Mouse (Mus musculus) 3134 (cell line): Measurements from ENCODE around the gene Sp2.
A peak's percentile ranks its signal among the peaks of the same experiment; 100 is the strongest.

Experiments
- DNase-seq: peaks from one replicate; pipeline ENCODE4 v3.0.0-alpha.2; 2011; ENCODE audit warnings: low spot score; ENCODE audit not compliant: insufficient read length; ENCODE audit errors: extremely low read depth

The Sp2 gene

GRCm38 (mm10) chr11:96940578-96941465 is 41.9 kb downstream of the Sp2 start:
- DNase-seq, result no peak

DNA sequence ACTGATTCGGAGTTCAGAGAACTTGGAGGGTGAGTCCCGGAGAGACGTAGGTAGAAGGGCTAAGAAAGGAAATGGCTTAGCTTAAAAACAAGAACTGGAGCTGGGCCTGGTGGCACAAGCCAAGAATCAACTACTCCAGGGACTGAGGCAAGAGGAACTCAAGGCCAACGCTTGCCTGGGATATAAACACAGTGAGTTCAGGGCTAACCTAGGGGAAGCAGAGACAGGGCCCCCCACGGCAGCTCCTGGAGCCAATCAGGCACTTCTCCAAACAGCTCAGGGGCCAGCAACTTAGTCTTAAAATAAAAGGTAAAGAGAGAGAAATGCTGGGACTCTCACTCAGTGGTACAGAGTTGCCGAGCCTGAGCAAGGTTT is 44.3 kb downstream of the Sp2 start:
- no peak for DNase-seq

- DNase-seq, result peak; percentile 61
Measured at GRCm38 (mm10) chr11:96937549-96938425, 45.0 kb downstream of the Sp2 start.

GRCm38 (mm10) chr11:96935872-96936650 is 46.7 kb downstream of the Sp2 start:
- no peak for DNase-seq

- no peak for DNase-seq
Measured at GRCm38 (mm10) chr11:96934921-96935356, 47.8 kb downstream of the Sp2 start.

- DNase-seq, result no peak
Measured at GRCm38 (mm10) chr11:96933562-96934276, 49.0 kb downstream of the Sp2 start.

DNA sequence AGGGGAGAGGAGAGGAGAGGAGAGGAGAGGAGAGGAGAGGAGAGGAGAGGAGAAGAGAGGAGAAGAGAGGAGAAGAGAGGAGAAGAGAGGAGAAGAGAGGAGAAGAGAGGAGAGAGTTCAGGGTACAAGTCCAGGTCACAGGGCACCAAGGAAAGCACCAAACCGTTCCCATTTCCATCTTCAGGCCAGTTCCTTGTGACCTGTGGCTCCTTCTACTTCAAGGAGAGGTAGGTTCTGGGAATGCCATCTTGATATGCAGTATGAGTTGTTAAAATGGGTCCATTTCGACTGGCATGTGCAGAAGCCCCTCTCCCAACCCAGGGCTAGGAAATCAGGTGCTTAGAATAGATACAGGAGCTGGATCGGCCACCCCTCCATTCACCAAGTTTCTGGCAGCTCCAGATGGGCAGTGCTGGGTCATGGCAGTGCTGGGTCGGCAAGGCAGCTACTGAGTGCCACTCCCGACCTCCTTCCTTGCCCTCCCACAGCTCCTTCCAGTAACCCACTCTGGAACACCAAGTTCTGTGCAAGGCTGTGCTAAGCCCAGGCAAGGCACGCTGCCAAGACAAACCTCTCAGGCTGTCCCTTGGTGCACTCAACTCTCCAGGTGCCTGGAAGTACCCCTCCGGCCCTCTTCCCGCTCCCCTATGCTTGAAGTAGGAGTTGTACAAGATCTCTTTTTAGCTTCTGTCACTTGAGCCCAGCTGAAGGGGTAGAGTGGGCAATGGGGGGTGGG is 51.3 kb downstream of the Sp2 start:
- no peak for DNase-seq

DNA sequence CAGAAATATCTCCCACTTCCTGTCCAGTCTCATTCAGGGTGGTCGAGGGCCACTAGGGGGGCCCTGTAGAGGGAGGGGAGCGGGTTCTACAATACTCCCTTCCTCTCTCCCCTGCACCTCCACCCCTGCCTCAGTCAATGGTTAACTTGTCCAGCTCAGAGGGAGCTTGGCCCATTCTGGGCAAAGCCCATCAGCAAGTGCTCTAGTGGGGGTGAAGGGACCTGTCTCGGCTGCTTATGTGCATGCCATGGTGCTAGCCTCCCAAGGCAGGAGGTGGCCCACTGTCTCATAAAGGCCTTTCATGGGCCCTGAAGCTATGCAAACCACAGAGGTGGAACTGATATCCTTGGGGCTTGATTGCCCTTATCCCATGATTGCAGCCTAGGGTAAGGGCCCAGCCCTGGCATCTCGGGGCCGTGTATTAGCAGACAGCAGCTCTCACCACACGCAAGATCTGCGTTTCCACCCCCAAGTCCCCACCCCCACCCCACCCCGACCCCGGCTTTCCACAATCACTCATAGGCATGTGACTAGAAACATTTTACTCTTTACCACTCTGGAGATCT is 52.9 kb downstream of the Sp2 start:
- DNase-seq, result no peak

DNA sequence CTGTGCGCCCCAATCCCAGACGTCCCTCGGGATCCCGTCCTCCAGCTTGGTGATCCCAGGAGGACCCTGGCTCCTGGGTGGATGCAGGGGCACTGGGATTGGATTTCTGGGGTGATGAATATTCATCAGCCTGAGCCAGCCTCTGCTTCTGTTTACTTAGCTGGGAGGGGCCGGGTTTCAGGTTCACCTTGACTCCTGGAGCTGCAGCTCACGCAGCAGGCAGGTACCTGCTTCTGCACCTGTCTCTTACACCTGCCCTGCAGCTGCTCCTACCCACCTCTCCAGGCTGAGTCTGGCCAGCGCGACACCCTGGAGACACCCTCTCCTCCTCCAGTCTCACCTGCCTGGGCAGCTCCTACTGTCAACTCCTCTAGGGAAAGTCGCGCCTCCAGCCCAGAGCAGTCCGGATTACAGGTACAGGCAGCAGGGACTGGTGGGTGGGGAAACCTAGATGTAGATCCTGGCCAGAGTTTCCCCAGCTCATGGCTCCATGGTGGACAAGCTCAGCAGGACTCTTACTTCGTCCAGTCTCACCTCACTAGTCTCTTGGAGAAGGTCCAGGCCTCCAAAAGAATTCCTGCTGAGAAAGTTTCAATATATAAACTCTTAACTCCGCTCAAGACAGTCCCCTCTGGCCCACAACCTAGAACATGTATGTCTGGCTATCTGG is 53.5 kb downstream of the Sp2 start:
- DNase-seq, result no peak

DNA sequence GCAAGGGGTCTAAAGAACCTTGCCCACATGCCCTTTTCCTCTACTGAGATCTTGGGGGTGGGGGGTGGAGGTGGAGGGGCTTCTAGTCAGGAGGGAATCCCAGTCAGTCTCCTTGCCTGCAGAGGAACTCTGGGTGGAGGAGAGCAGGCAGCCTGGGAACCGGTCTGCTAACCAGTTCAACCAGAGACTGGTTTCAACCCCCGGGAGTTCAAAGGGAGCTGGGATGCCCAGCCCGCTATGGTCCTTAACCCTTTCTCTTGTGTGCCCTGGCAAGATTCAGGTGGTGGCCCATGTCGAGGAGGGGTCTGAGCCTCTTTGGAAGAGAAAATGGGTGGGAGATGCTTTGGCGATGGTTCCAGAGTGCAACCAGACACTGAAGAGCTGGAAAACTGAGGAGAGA is 54.1 kb downstream of the Sp2 start:
- no peak for DNase-seq

- no peak for DNase-seq
Measured at GRCm38 (mm10) chr11:96928088-96928487, 54.7 kb downstream of the Sp2 start, which contains the start of gene Prr15l. TSS of gene Prr15l (plus strand) at chr11:96928104.

DNA sequence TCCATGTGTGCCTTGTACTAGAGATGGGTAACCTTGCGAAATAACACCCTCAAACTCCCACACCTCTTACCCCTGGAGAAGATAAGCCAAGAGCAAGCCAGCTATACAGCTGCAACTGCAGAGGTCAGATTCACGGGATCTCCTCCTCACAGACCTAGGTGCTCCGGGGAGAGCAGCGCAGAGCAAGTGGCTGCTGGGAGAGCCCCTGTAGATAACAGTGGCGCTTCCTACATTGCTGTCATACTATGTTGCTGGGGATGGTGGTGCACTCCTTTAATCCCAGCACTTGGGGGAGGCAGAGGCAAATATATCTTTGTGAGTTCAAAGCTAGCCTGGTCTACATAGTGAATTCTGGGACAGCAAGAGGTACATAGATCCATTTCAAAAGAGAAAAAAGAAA is 56.2 kb downstream of the Sp2 start:
- no peak for DNase-seq

GRCm38 (mm10) chr11:96925469-96926148 is 57.1 kb downstream of the Sp2 start:
- DNase-seq, result no peak

DNA sequence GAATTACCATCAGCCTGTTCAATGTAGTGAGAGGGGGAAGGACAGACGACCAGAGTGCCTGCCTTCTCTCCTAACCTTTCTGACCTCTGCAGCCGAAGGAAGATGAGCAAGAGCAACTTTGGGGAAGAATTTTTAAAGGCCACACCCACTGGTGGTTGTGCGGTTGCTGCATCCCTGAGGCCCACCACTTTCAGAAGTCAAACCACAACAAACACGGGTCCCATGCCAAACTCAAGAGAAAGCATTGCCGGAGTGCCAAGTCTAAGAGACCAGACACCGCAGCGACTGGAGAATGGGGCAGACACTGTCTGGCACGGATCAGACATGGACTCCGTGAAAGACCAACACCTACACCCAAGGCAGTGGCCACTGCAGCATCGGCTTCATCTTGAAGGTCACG is 57.9 kb downstream of the Sp2 start:
- no peak for DNase-seq

DNA sequence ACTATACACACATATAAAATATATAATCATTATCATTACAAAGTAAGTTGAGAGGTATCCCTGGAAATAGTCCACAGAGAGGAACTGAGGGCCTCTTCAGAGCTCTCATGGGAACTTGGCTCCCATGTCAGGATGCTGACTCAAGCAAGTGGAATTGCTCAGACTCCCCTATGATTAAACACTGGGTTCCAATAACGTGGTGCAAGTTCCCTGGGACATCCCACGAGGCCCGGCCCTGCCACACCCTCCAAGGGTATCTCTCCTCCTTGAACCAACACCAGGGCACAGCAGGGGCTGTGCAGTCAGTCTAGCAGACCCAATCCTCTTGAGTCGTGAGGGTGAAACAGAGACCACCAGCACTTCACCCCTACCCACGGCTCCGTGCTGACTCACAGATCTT is 63.8 kb downstream of the Sp2 start:
- peak; percentile 75 for DNase-seq

DNA sequence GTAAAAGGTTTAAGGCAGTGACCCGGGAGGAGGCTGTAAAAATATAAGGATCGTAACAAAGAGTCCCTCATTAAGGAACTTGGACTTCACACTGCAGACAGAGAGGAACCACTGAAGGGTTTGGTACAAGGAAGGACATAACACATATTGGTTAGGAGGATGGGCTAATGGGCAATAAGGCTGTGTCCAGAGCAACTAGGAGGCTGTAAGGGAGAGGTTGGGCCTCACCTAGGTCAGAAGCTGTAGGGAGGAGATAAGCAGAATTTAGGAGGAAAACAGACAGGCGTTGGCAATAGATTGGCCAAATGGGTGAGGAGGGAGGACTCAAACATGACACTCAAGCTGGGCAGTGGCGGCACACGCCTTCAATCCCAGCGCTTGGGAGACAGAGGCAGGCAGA is 65.3 kb downstream of the Sp2 start:
- no peak for DNase-seq

GRCm38 (mm10) chr11:96916885-96917396 is 65.8 kb downstream of the Sp2 start:
- no peak for DNase-seq
